Comparison of ENCODE assay signal across 8 mouse cellular contexts in genomic region chr15:85671701-85672191, GRCm38 (mm10).
DNase-seq lines count a peak whose midpoint lies in the region; ATAC-seq and TF ChIP-seq lines count a peak whose summit lies in the region.

No protein-coding gene starts in this region.

- peak overlapping the region; percentile 62 for H3K4me3 ChIP-seq in kidney, adult 2 months (ENCODE audit: insufficient read depth, low read depth, low read length)
- peak overlapping the region; percentile 57 for H3K4me3 ChIP-seq in forebrain, embryonic 10.5 days
- H3K4me3 ChIP-seq in intestine, embryonic 14.5 days (ENCODE audit: low read depth, low read length), result peak overlapping the region; percentile 61
- H3K4me3 ChIP-seq in midbrain, embryonic 10.5 days, result peak overlapping the region; percentile 59

- WGBS in kidney, adult 2 months, result under 1% methylated on average over 49 of the region's 50 CpGs
- WGBS in forebrain, embryonic 10.5 days, result 3% methylated on average over 50 of the region's 50 CpGs
- 3% methylated on average over 50 of the region's 50 CpGs for WGBS in intestine, embryonic 14.5 days
- 3% methylated on average over 50 of the region's 50 CpGs for WGBS in midbrain, embryonic 10.5 days

- H3K4me2 ChIP-seq in intestine, embryonic 14.5 days (ENCODE audit: low read length), result peak overlapping the region; percentile 80

- no peaks in the 10 kb centered on the region for H3K9me3 ChIP-seq in forebrain, embryonic 10.5 days
- no peaks in the 10 kb centered on the region for H3K9me3 ChIP-seq in intestine, embryonic 14.5 days (ENCODE audit: control insufficient read depth, low read length)
- no peaks in the 10 kb centered on the region for H3K9me3 ChIP-seq in midbrain, embryonic 10.5 days (replicated peaks)

- ATAC-seq in intestine, embryonic 14.5 days (replicated peaks; ENCODE audit: low FRiP score, low TSS enrichment, low read depth), result peak; percentile 2; the same call in 1 of the 2 replicates

- H3K9ac ChIP-seq in intestine, embryonic 14.5 days (ENCODE audit: low read length), result peak overlapping the region; percentile 83

- TF ChIP-seq POLR2A in kidney, adult 2 months (IDR thresholded peaks at IDR 0.05; ENCODE audit: low read depth, low read length), result no peak

- peaks cover 19% of the 10 kb centered on the region for H3K4me1 ChIP-seq in kidney, adult 2 months (ENCODE audit: control insufficient read depth, insufficient read depth, low read length)
- peaks cover 21% of the 10 kb centered on the region for H3K4me1 ChIP-seq in forebrain, embryonic 10.5 days
- H3K4me1 ChIP-seq in intestine, embryonic 14.5 days (replicated peaks; ENCODE audit: control insufficient read depth, insufficient read depth, low read length), result peaks cover 15% of the 10 kb centered on the region; the same call in 1 of the 2 replicates
- H3K4me1 ChIP-seq in midbrain, embryonic 10.5 days, result peaks cover 19% of the 10 kb centered on the region

- peak overlapping the region; percentile 98 for H3K27ac ChIP-seq in kidney, adult 2 months (ENCODE audit: insufficient read depth, low read depth, low read length)
- peak overlapping the region; percentile 80 for H3K27ac ChIP-seq in forebrain, embryonic 10.5 days
- peak overlapping the region; percentile 76 for H3K27ac ChIP-seq in intestine, embryonic 14.5 days (ENCODE audit: low read depth)
- H3K27ac ChIP-seq in midbrain, embryonic 10.5 days (replicated peaks), result no peak overlapping the region

- DNase-seq in kidney, adult 2 months, result peak; percentile 63
- no peak for DNase-seq in kidney, adult 8-10 months
- peak; percentile 49 for DNase-seq in R1 (ENCODE audit: low read depth, low spot score)
- DNase-seq in forebrain, embryonic 10.5 days (ENCODE audit: extremely low spot score, low spot score), result no peak
- peak; percentile 80 for DNase-seq in intestine, embryonic 14.5 days (ENCODE audit: low spot score)
- DNase-seq in midbrain, embryonic 10.5 days (ENCODE audit: low spot score), result peak; percentile 58
- no peak for DNase-seq in layer of hippocampus, postnatal 14 days (ENCODE audit: low spot score in 2 of 2)
- DNase-seq in urinary bladder, adult 18-20 months (ENCODE audit: low spot score in 2 of 2), result no peak

- H3K36me3 ChIP-seq in kidney, adult 2 months (ENCODE audit: control insufficient read depth, insufficient read depth, low read length), result no peaks in the 10 kb centered on the region; the same call in 1 of the 2 replicates
- H3K36me3 ChIP-seq in forebrain, embryonic 10.5 days (replicated peaks), result no peaks in the 10 kb centered on the region
- 0 out of 2 replicates have a peak, but pooled peaks cover 3% of the 10 kb centered on the region for H3K36me3 ChIP-seq in intestine, embryonic 14.5 days (ENCODE audit: control insufficient read depth, insufficient read depth, low read length)
- H3K36me3 ChIP-seq in midbrain, embryonic 10.5 days, result no peaks in the 10 kb centered on the region

- no peak for TF ChIP-seq CTCF in kidney, adult 2 months (conservative IDR thresholded peaks at IDR 0.05; ENCODE audit: insufficient read depth, insufficient read length, low read depth, low read length)

- H3K27me3 ChIP-seq in kidney, adult 2 months (replicated peaks; ENCODE audit: control insufficient read depth, insufficient read depth, low read length), result no peaks in the 10 kb centered on the region
- peaks cover 99% of the 10 kb centered on the region for H3K27me3 ChIP-seq in forebrain, embryonic 10.5 days (ENCODE audit: poor library complexity, severe bottlenecking)
- H3K27me3 ChIP-seq in intestine, embryonic 14.5 days (replicated peaks; ENCODE audit: control insufficient read depth, insufficient read depth, low read length), result peaks cover 59% of the 10 kb centered on the region
- H3K27me3 ChIP-seq in midbrain, embryonic 10.5 days (ENCODE audit: low read depth, poor library complexity, severe bottlenecking), result peaks cover 100% of the 10 kb centered on the region

Comparison
In these comparisons a context has a peak if more than half of its experiments do, and no peak if none do; other contexts are left out.
1. DNase-seq: peak in kidney, adult 2 months (single experiment), R1 (single experiment), intestine, embryonic 14.5 days (single experiment) and midbrain, embryonic 10.5 days (single experiment); none in kidney, adult 8-10 months (0 of 2), forebrain, embryonic 10.5 days (single experiment), layer of hippocampus, postnatal 14 days (0 of 2) and urinary bladder, adult 18-20 months (0 of 2).
2. Peak in every context shown above with its lines, with median percentiles within 50 percentile points of each other: H3K4me3 ChIP-seq.